Mouse (Mus musculus): ENCODE measurements around the gene Chd9.

Gene Chd9

DNA sequence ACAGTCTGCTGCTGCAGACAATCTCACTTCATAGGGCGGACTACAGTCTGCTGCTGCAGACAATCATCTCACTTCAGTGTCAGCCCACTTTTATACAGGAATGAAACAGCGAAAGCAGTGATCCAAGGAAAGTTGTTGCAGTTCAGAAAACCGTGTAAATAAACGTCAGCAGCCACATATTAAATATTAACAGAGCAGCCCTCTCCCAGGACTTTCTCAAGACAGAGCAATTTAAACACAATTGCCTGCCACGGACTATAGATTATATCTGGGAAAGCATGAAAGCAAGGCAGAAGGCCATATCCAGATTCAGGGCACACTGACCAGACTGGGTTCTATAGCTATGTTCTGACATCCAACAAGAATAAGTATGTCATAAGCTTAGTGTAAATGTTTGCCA lies 266.0 kb downstream of the Chd9 start:
- no peak for DNase-seq

DNA sequence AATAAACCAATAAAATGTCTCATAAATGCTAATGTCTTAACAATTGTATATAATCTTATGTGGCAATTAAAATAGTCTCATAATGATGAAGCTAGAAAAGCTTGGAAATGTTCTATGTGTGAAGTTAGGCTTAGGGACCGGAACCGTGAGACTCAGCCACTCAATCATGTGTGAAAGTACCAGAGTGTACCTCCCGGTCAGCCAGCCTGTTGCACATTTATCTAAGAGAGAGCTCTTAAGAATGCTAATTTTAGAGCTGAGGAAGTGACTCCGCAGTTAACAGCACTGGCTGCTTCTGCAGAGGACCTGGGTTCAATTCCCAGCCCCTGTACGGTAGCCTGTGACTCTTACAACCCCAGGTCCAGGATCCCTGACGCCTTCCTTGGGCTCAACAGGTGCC lies 270.0 kb downstream of the Chd9 start:
- DNase-seq: no peak

Data from lung, postnatal 4 days (tissue).